Mouse (Mus musculus): ENCODE data around the gene Gm5901. TPM values are rescaled to one million over a fixed set of nuclear protein-coding genes. Genes with fewer than 3 reads are reported as not detected.
"Not testable (repeated sequence)": the region's sequence is repeated elsewhere in the genome, so short reads cannot be mapped to it uniquely, and the experiment has no call there.

The Gm5901 gene
- total RNA-seq (2021): not detected

DNA sequence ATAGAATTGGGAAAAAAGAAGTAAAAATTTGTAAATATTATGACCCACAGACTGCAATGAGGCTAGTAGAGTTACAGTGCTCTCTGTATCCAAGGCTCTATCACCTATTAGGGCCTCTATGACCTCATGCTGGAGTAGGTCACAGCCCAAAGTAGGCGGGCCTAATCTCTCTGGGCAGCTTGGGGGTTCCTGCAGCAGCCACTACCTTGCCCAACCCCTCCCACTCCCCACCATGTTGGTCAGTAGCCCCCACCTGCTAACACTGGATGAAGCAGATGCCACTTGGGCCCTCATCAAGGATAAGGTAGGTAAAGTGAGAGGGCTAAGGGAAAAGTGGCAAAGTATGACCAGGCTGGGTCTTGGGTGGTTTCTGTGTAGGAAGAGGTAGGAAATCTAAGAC lies at the start of gene Gm5901:
Gene Gm5901, plus strand, starts transcription at position 173 of the 400 bp plus-strand sequence.
- no peak for DNase-seq

GRCm38 (mm10) chr7:105325302-105325701 lies 49.5 kb upstream of the Gm5901 start:
- no peak for DNase-seq

GRCm38 (mm10) chr7:105334004-105334403 lies 40.8 kb upstream of the Gm5901 start, which contains the start of gene Olfr690:
Gene Olfr690 (minus strand): TSS chr7:105334104.
- no peak for DNase-seq

DNA sequence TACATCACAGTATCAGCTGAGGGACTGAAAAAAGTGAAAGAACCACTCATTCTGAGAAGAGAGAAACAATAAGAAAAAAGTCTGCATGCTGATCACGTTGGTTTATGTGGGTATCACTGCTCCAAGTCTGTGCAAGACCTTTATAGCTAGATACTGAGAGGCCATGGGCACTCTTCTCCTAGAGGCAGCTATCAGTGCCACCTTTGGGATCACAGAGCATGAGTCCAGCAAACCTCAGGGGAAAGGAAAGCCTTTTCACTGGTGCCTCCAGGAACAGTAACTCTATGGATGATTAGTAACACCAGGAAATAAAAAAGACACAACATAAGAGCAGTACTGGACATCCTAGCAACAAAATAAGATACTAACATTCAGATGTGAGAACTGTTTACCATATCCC lies 32.7 kb upstream of the Gm5901 start, which contains the start of gene Olfr691:
Gene Olfr691, minus strand, starts transcription at position 101 of the 400 bp plus-strand sequence.
- no peak for DNase-seq

- no peak for DNase-seq
Observed at GRCm38 (mm10) chr7:105342752-105343151, 32.1 kb upstream of the Gm5901 start.

DNA sequence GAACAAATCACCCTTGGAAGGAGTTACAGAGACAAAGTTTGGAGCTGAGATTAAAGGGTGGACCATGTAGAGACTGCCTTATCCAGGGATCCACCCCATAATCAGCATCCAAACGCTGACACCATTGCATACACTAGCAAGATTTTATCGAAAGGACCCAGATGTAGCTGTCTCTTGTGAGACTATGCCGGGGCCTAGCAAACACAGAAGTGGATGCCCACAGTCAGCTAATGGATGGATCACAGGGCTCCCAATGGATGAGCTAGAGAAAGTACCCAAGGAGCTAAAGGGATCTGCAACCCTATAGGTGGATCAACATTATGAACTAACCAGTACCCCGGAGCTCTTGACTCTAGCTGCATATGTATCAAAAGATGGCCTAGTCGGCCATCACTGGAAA lies 18.8 kb upstream of the Gm5901 start:
- not testable (repeated sequence) for DNase-seq

DNA sequence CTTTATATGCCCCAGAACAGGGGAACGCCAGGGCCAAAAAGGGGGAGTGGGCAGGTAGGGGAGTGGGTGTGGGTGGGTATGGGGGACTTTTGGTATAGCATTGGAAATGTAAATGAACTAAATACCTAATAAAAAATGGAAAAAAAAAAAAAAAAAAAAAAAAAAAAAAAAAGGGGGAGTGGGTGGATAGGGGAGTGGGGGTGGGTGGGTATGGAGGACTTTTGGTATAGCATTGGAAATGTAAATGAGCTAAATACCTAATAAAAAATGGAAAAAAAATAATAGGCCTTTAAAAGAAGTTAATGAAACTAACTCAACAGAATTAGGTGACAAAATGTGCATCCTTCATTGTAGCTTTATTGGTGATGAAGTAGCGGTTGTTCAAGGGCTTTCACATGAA lies 18.4 kb upstream of the Gm5901 start:
- DNase-seq: not testable (repeated sequence)

- no peak for DNase-seq
Observed at GRCm38 (mm10) chr7:105361713-105362112, 13.1 kb upstream of the Gm5901 start.

GRCm38 (mm10) chr7:105367268-105367667 lies 7.6 kb upstream of the Gm5901 start:
- no peak for DNase-seq

DNA sequence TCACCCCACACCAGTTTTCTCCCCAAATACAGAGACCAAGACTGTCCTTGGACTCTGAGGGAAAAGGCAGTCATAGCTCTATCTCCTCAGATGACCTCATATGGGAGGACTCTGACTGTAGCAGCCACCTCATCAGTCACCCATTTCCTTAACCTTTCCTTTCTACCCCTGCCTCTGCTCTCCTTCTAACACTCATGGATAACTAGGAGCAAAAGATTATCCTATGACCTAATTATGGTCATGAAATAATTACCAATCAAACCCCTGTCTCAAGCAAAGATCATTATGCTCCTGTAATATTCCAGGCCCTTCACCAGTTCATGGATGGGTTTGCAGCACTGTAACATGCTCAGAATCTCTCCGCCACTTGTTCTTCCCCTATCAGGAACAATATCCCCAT lies 6.9 kb upstream of the Gm5901 start, which contains the start of gene Olfr692:
Gene Olfr692, plus strand, starts transcription at position 301 of the 400 bp plus-strand sequence.
- no peak for DNase-seq

DNA sequence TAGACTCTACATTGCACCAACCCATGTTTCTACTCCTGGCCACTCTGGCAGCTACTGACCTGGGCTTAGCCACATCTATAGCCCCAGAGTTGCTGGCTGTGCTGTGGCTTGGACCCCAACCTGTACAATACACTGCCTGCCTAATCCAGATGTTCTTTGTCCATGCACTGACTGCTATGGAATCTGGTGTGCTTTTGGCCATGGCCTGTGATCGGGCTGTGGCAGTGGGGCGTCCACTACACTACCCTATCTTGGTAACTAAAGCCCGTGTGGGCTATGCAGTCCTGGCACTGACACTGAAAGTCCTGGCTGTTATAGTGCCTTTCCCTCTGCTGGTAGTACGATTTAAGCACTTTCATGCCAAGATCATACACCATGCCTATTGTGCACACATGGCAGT lies 6.3 kb upstream of the Gm5901 start:
- no peak for DNase-seq

- no peak for DNase-seq
Observed at GRCm38 (mm10) chr7:105372912-105373311, 1.9 kb upstream of the Gm5901 start.

- DNase-seq: peak; percentile 70
Observed at GRCm38 (mm10) chr7:105373509-105373908, 1.3 kb upstream of the Gm5901 start.

DNA sequence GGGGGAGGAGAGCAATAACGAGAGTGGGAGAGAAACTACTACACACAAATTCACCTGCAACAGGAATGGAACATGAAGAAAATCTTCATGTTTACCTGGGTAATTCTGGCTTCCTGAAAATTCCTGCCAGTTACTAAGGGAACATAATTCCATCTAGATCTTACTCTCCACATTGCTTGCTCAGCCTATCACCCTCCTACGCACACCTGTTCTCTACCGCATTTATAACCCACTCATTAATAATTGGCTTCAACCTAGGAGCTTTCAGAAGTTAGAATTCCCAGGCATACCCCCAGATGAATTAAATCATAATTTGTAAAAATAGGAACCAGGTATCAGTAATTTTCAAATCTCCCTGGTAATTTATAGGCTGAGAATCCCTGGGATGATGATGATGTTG lies 862 bp upstream of the Gm5901 start:
- DNase-seq: no peak

DNA sequence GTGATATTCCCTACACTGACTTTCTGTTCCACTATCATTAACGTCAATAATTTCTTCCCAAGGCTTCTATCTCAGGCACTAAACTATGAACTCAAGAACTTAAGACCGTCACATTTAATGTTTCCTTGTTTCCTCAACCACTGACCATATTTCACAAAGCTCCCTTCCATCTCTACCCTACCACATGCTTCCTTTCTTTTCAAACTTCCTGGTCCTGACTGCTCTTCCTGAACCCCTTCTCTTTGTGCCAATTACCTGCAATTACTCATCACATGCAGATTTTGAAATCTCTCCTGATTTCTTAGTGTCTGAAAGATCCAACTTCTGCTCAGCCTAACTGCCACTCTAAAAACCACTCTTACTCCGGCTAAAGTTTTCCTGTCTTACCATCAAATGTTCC lies 5.5 kb downstream of the Gm5901 start:
- DNase-seq: no peak

- DNase-seq: no peak
Observed at GRCm38 (mm10) chr7:105387696-105388095, 12.9 kb downstream of the Gm5901 start.

GRCm38 (mm10) chr7:105390236-105390635 lies 15.4 kb downstream of the Gm5901 start:
- DNase-seq: no peak

DNA sequence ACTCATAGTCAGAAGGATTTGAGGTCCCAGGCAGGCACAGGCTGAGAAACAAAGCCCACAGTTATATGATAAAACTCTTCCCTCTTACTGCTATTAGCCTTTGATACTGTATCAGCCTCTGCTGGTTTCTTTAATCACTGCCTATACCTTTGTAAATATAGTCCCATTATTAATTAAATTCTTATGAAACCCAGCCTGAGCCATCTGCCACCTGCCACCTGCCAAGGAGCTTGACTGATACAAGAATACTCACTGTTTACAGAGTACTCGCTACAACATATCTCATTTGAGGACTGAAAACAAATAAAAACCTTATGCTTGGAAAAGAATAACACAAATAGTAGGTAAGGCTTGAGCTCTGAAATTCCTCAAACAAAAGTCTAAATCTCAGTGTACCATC lies 19.8 kb downstream of the Gm5901 start:
- no peak for DNase-seq

GRCm38 (mm10) chr7:105395131-105395820 lies 20.4 kb downstream of the Gm5901 start:
- no peak for DNase-seq

- no peak for DNase-seq
Observed at GRCm38 (mm10) chr7:105396126-105396525, 21.3 kb downstream of the Gm5901 start.

- DNase-seq: no peak
Observed at GRCm38 (mm10) chr7:105399058-105399934, 24.5 kb downstream of the Gm5901 start.

DNA sequence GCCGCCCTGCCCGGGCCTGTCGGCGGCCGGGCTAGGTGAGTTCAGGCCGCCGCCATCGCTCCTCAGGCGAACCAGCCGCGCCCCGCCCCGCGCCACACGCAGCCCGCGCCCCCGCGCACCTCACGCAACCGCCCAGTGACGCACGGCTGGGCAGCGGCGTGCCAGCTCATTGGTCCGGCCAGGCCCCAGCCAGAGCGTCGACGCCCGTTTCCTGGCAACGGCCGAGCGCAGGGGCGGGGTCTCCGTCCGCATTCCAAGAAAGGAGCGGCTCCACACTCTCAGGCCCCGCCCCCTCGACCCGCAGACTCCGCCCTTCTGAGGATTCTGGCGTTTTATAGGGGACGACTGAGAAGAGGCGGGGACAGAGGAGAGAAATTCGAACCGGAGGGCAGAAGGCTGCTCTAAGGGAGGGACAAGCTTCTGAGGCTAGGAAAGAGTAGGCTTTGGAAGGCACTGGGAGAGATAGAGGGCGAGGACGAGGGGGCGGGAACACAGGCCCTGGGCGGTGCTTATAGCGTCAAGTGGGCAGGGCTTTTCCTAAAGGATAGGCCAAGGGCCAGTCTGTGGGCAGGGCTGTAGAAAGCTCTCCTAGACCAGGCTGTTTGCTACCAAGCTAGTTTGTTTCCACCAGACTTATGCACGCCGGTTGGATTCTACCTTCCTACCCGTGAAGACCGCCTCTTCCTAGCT lies 25.2 kb downstream of the Gm5901 start, which contains the start of gene Fam160a2:
Gene Fam160a2, minus strand, starts transcription at position 120 of the 690 bp plus-strand sequence.
- peak; percentile 100 for DNase-seq

GRCm38 (mm10) chr7:105404268-105404667 lies 29.4 kb downstream of the Gm5901 start, which contains the start of gene Cnga4:
Gene Cnga4 (plus strand): TSS chr7:105404568.
- no peak for DNase-seq

All from heart, postnatal 4 days (tissue).